Mouse (Mus musculus): Measurements from ENCODE around the gene Coq4.

The Coq4 gene

DNA sequence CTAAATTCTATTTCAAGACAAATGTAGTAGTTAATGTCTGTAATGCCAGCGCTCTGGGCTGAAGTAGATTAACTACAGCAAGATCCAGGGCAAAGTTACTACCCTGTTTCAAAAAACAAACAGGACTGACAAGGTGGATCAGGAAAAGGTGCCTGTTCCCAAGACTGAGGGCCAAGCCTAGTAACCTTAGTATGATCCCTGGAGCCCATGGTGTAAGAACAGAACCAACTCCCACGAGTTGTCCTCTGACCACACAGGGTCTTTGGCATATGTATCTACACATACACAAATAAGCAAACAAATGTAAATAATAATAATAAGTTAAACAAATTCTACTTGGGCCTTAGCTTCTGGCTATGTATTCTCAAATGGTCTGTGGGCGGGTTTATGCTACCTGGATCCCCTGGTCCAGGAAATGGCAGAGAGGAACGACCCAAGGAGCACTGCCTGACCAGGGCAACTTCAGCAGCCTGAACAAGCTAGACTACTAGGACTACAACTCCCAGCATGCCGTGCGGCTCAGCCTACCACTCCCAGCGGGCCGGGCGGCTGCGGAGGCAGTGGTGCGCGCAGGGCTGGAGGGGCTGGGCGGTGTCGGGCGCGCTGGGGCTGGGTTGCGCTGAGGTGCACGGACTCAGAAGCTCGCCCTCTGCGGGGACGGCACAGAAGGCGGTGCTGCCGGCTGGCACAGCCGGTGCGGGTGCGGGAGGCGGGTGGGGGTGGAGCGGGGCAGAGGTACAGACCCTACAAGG, 15.0 kb downstream of the Coq4 start, which contains the start of gene Slc27a4:
TSS of gene Slc27a4 (plus strand) at position 560 of the 752 bp plus-strand sequence.
- peak; percentile 94 for DNase-seq (ENCODE audit: low spot score)

DNA sequence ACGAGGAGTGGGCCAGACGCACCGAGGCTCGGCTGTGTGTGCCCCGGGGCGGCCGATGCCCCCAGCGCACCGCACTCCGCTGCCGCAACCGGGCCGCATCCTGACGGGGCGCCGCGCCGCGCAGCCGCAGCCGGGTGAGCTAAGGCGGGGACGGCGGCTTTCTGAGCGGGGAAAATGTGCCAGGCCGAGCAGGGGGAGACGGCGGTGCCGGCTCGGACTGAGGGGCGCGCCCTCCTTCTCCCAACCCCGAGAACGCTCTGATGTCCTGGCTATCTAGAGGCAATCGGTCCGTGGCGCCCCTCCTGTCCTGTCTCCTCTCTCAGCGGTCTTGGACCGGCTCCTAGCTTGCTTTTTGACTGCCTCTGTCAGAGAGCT, 15.5 kb downstream of the Coq4 start:
- DNase-seq (ENCODE audit: low spot score): no peak

DNA sequence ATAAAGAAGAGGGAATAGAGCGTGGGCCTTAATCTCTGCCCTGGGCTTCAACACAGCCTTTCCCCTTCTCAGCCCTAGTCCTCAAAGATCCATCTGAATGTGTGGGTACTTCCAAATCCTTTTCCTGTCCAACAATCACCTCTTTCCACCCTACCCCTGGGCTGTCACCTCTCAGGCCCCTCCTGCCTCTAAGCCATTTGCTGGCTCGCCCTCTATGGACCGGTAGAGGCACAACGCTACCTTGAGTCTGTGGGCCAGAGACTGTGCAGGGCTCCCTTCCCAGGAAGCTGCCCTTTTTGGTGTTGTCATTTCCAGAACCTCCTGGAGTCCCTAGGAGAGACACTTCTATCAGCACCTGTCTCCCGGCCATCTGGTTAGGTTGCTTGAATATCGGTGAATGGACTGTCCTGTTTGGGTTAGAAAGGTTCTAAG, 16.1 kb downstream of the Coq4 start:
- DNase-seq (ENCODE audit: low spot score): peak; percentile 19

DNA sequence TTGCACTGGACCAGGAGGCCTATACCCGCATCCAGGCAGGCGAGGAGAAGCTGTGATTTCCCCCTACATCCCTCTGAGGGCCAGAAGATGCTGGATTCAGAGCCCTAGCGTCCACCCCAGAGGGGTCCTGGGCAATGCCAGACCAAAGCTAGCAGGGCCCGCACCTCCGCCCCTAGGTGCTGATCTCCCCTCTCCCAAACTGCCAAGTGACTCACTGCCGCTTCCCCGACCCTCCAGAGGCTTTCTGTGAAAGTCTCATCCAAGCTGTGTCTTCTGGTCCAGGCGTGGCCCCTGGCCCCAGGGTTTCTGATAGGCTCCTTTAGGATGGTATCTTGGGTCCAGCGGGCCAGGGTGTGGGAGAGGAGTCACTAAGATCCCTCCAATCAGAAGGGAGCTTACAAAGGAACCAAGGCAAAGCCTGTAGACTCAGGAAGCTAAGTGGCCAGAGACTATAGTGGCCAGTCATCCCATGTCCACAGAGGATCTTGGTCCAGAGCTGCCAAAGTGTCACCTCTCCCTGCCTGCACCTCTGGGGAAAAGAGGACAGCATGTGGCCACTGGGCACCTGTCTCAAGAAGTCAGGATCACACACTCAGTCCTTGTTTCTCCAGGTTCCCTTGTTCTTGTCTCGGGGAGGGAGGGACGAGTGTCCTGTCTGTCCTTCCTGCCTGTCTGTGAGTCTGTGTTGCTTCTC, 28.5 kb downstream of the Coq4 start:
- no peak for DNase-seq (ENCODE audit: low spot score)

GRCm38 (mm10) chr2:29817426-29818232, 30.3 kb downstream of the Coq4 start:
- DNase-seq (ENCODE audit: low spot score): peak; percentile 66

GRCm38 (mm10) chr2:29819363-29819762, 32.1 kb downstream of the Coq4 start:
- DNase-seq (ENCODE audit: low spot score): no peak

GRCm38 (mm10) chr2:29820025-29820817, 32.9 kb downstream of the Coq4 start, which contains the start of gene Urm1:
Gene Urm1, plus strand, starts transcription at chr2:29820075.
- peak; percentile 41 for DNase-seq (ENCODE audit: low spot score)

DNA sequence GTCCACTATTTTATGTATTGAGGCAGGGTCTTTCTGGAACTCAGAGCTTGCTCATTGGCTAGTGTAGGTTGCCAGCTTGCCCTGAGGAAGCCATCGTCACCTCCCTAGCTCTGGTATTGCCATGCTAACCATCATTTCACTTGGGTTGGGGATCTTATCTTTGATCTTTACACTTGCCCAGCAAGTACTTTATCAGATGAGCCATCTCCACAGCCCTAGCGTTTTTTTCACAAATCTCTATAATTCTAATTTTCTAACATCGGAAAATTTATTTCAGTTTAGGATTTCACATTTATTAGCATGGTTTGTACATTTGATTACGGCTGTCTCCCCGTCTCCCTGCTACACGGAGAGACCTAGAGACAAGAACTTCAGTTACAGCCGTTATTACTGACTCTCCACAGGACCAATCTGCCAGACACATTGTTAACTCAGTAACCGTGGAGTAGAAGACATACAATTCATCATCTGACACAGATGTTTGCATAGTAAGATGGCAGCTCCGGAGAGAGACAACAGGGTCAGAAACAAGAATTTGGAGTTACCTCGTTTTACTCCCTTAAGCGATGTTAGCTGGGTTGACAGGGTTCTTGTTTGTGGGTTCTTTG, 39.1 kb downstream of the Coq4 start:
- no peak for DNase-seq (ENCODE audit: low spot score)

- DNase-seq (ENCODE audit: low spot score): peak; percentile 95
Observed at GRCm38 (mm10) chr2:29826926-29827708, 39.8 kb downstream of the Coq4 start.

GRCm38 (mm10) chr2:29827709-29828024, 40.4 kb downstream of the Coq4 start:
- DNase-seq (ENCODE audit: low spot score): no peak

- DNase-seq (ENCODE audit: low spot score): no peak
Observed at GRCm38 (mm10) chr2:29831106-29831505, 43.8 kb downstream of the Coq4 start.

GRCm38 (mm10) chr2:29833796-29834195, 46.5 kb downstream of the Coq4 start:
- DNase-seq (ENCODE audit: low spot score): no peak

GRCm38 (mm10) chr2:29835391-29835899, 48.2 kb downstream of the Coq4 start:
- no peak for DNase-seq (ENCODE audit: low spot score)

DNA sequence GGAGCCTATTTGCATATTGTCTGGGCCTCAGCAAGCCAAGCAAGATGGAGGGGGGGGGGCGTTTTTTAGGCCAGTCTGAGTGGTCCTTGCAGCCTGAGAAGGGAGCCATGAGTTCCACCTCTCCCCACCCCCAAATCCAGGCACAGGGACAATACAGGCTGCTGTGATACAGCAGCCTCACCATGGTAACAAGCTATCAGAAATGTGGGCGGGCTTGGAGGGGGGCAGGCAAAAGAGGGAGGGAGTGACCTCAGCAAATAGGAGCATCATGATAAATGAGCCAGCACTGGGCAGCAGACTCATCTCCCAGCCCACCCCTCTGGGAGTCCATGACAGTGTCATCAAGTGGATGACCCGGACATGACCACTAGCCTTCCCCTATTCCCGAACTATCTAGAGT, 52.2 kb downstream of the Coq4 start:
- no peak for DNase-seq (ENCODE audit: low spot score)

DNA sequence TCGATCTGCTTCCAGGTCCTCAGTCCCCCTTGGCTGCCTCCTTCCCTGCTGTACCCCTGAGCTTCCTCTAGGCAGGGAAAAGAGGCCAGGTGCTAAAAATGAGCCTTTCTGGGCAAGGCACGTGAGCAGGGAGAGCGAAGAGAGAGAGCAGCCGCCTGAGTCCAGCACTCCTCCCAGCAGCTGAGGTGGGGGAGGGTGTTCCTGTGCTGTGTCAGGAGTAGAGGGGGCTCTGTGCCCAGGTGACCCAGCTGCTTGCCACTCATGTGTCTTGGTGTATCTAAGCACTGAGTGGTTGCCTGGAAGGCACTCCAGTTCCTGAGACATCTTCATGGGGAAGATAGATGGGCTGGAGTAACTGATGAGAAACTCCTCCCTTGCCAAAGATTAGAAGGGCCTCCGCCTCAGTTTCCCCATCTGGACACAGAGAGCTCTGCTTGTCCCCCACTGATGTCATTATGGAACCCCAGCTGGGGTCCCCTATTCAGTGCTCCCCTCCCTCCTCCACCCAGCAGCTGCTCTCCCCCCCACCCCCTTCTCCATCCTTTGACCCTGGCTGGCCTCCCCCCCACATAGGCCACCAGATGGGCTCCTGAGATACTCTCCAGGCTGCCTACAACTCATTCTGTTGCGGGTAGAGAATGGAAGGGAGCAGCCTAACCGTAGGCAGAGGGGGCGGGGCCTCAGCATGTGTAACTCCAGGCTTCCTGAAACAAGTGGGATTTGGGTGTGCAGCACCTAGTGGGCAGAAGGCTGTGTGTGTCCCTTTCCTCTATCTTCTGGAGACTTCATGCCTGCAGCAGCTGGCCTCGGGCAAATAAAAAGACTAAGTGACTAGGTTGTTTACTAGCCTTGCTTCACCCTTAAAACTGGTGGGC, 56.2 kb downstream of the Coq4 start:
- no peak for DNase-seq (ENCODE audit: low spot score)

DNA sequence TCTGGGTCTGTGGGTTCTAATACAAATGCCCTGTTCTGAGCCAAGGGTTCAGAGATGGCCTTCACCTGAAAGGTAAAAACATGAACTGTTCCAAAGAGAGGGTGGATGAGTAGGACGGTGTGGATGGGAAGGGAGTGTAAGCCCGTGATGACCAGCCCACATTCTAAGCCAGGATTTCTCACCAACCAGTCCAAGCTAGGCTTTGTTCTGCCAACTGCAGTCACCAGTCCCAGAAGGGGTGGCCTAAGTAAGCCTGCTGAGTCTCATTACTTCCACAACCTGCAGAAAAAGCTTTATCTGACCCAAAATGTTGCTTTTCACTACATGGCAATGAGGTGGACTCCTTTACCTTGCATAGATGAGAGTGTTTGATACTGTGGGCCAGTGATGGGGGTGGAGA, 56.8 kb downstream of the Coq4 start:
- DNase-seq (ENCODE audit: low spot score): no peak

GRCm38 (mm10) chr2:29844661-29845060, 57.4 kb downstream of the Coq4 start:
- DNase-seq (ENCODE audit: low spot score): no peak

DNA sequence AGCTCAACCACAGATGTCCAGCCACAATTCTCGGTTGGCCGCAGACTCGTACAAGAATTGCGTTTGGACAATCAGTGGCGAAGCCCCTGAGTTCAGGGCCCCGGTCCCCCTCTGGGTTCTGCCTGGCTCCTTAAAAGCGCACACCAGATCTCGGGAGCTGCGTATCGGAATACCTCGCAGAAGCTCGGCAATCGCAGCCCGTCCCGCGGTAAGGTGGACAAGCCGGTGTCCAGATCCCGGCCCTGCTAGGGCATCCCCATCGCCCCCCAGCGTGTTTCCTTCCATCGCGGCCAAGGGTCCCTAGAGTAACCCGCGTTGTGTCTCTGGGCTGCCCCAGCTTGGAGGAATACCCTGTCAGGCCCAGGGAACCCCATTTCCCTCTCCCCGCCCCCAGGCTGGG, 58.3 kb downstream of the Coq4 start:
- DNase-seq (ENCODE audit: low spot score): no peak

- DNase-seq (ENCODE audit: low spot score): no peak
Observed at GRCm38 (mm10) chr2:29846061-29846853, 59.0 kb downstream of the Coq4 start.
